Mouse (Mus musculus) liver, adult 2 months (tissue): ENCODE measurements at regions not wholly inside any gene's neighbourhood (a gene's known extent, or its start where the extent isn't known, plus 50 kb on each side); places are given as distances from the start of the nearest gene placed in this dataset.

ENCODE experiments used
- DNase-seq: peaks from one replicate; pipeline ENCODE4 v3.0.0-alpha.2; 2011; ENCODE audit warnings: low read depth, low spot score; ENCODE audit errors: extremely low read depth
- H3K27ac ChIP-seq: fragments of 200-500 bp; replicated peaks from 2 replicates; pipeline ENCODE4 v1.5.1; 2012; ENCODE audit warnings: low read depth, mild to moderate bottlenecking, control low read depth, inconsistent platforms, low read length; ENCODE audit not compliant: insufficient read depth
- H3K27me3 ChIP-seq: fragments of 200-500 bp; 2 replicates; pipeline ENCODE4 v1.6.1; 2012; ENCODE audit warnings: mild to moderate bottlenecking, moderate library complexity, low read length, inconsistent platforms; ENCODE audit not compliant: control insufficient read depth, insufficient read depth
- H3K36me3 ChIP-seq: fragments of 200-500 bp; 2 replicates; pipeline ENCODE4 v1.6.1; 2012; ENCODE audit warnings: low read length, inconsistent platforms; ENCODE audit not compliant: control insufficient read depth, insufficient read depth
- H3K4me1 ChIP-seq: fragments of 200-500 bp; 2 replicates; pipeline ENCODE4 v1.6.1; 2011; ENCODE audit warnings: low read length; ENCODE audit not compliant: control insufficient read depth, insufficient read depth
- H3K4me3 ChIP-seq: fragments of 200-500 bp; 2 replicates; pipeline ENCODE4 v1.5.1; 2011; ENCODE audit warnings: low read depth, mild to moderate bottlenecking, control low read depth, low read length, moderate library complexity; ENCODE audit not compliant: insufficient read depth
- H3K79me2 ChIP-seq: fragments of 200-500 bp; 2 replicates; pipeline ENCODE4 v1.6.1; 2012; ENCODE audit warnings: inconsistent platforms, mild to moderate bottlenecking, low read length, moderate library complexity; ENCODE audit not compliant: control insufficient read depth, insufficient read depth
- H3K9ac ChIP-seq: fragments of 200-500 bp; 2 replicates; pipeline ENCODE4 v1.6.1; 2012; ENCODE audit warnings: low read depth, mild to moderate bottlenecking, control low read depth, inconsistent platforms, low read length
- CTCF ChIP-seq: fragments of 200-500 bp; IDR thresholded peaks from 2 replicates; pipeline ENCODE4 v1.5.1; 2011; ENCODE audit warnings: low read depth, low read length, control low read depth
- POLR2A ChIP-seq: fragments of 200-500 bp; IDR thresholded peaks from 2 replicates; pipeline ENCODE4 v1.6.1; 2011; ENCODE audit warnings: low read length, control low read depth; ENCODE audit not compliant: insufficient read depth; ENCODE audit errors: extremely low read depth
- WGBS: fragments of 180-500 bp; shearing (Covaris S2); methylation state at CpG from one replicate; pipeline ENCODE4 v1.1.7; 2018; 5-methylcytosine and 5-hydroxymethylcytosine counted together

GRCm38 (mm10) chr9:113346531-113346930 lies 361.5 kb downstream of the Pdcd6ip start:
- Histone ChIP-seq H3K4me3 (no peak overlapping the region), H3K79me2 (no peaks in the 10 kb centered on the region), H3K4me1 (no peaks in the 10 kb centered on the region), H3K27ac (no peak overlapping the region), H3K27me3 (no peaks in the 10 kb centered on the region), H3K36me3 (no peaks in the 10 kb centered on the region), H3K9ac (no peak overlapping the region)
- 82% methylated on average over 13 of the region's 13 CpGs for WGBS
- DNase-seq: no peak
- TF ChIP-seq CTCF: no peak
- no peak for TF ChIP-seq POLR2A

GRCm38 (mm10) chr9:113342131-113342530 lies 365.9 kb downstream of the Pdcd6ip start:
- Histone ChIP-seq H3K4me1 (no peaks in the 10 kb centered on the region), H3K27ac (no peak overlapping the region), H3K27me3 (peaks cover 2% of the 10 kb centered on the region; the same call in 1 of the 2 replicates), H3K9ac (no peak overlapping the region), H3K79me2 (no peaks in the 10 kb centered on the region), H3K36me3 (no peaks in the 10 kb centered on the region), H3K4me3 (no peak overlapping the region)
- WGBS: 78% methylated on average over 7 of the region's 7 CpGs
- TF ChIP-seq POLR2A: no peak
- no peak for TF ChIP-seq CTCF
- DNase-seq: no peak

- Histone ChIP-seq H3K4me3 (no peak overlapping the region), H3K9ac (no peak overlapping the region), H3K27ac (no peak overlapping the region), H3K79me2 (no peaks in the 10 kb centered on the region), H3K36me3 (no peaks in the 10 kb centered on the region), H3K27me3 (peaks cover 2% of the 10 kb centered on the region; the same call in 1 of the 2 replicates), H3K4me1 (no peaks in the 10 kb centered on the region)
- no peak for TF ChIP-seq POLR2A
- no peak for TF ChIP-seq CTCF
- WGBS: 64% methylated on average over 6 of the region's 6 CpGs
- DNase-seq: no peak
Measured at GRCm38 (mm10) chr9:113340838-113341237, 367.2 kb downstream of the Pdcd6ip start.

GRCm38 (mm10) chr9:113340036-113340435 lies 368.0 kb downstream of the Pdcd6ip start:
- Histone ChIP-seq H3K79me2 (no peaks in the 10 kb centered on the region), H3K27ac (no peak overlapping the region), H3K36me3 (no peaks in the 10 kb centered on the region), H3K9ac (no peak overlapping the region), H3K4me1 (no peaks in the 10 kb centered on the region), H3K27me3 (peaks cover 2% of the 10 kb centered on the region; the same call in 1 of the 2 replicates), H3K4me3 (no peak overlapping the region)
- no peak for TF ChIP-seq CTCF
- TF ChIP-seq POLR2A: no peak
- 67% methylated on average over 3 of the region's 3 CpGs for WGBS
- DNase-seq: no peak

GRCm38 (mm10) chr9:113324489-113324888 lies 383.6 kb downstream of the Pdcd6ip start:
- Histone ChIP-seq H3K4me3 (no peak overlapping the region), H3K4me1 (no peaks in the 10 kb centered on the region), H3K79me2 (no peaks in the 10 kb centered on the region), H3K27ac (no peak overlapping the region), H3K27me3 (no peaks in the 10 kb centered on the region), H3K9ac (no peak overlapping the region), H3K36me3 (no peaks in the 10 kb centered on the region)
- TF ChIP-seq CTCF (no peak), POLR2A (no peak)
- WGBS: 58% methylated on average over 3 of the region's 3 CpGs
- DNase-seq: no peak

GRCm38 (mm10) chr9:113309707-113310574 lies 398.1 kb downstream of the Pdcd6ip start:
- no peak for DNase-seq
- Histone ChIP-seq H3K79me2 (no peaks in the 10 kb centered on the region), H3K4me3 (no peak overlapping the region), H3K36me3 (no peaks in the 10 kb centered on the region), H3K27ac (no peak overlapping the region), H3K9ac (no peak overlapping the region), H3K4me1 (no peaks in the 10 kb centered on the region), H3K27me3 (no peaks in the 10 kb centered on the region)
- TF ChIP-seq POLR2A (no peak), CTCF (no peak)
- WGBS: 75% methylated on average over 7 of the region's 7 CpGs
